Mouse (Mus musculus) regulatory T cell (primary cell): ENCODE data around the gene Kcns1.

Experiments
- in situ Hi-C: fragments of 300-600 bp; cut with MboI, MseI; formaldehyde crosslinking; loops from one replicate; pipeline ENCODE4 v1.15.1; 2025; ENCODE audit warnings: high pct_unique_total_duplicates

Kcns1 gene

GRCm38 (mm10) chr2:164173394-164173793 is 2.5 kb upstream of the Kcns1 start:
- in situ Hi-C loops = no loop called here

GRCm38 (mm10) chr2:164170326-164170725 is 587 bp downstream of the Kcns1 start:
- in situ Hi-C loops = no loop called here

GRCm38 (mm10) chr2:164168571-164168946 is 2.4 kb downstream of the Kcns1 start:
- in situ Hi-C loops = no loop called here

- in situ Hi-C loops = no loop called here
These were observed 3.0 kb downstream of the Kcns1 start for GRCm38 (mm10) chr2:164167752-164168570.

GRCm38 (mm10) chr2:164164941-164165340 is 6.0 kb downstream of the Kcns1 start:
- in situ Hi-C loops = no loop called here

GRCm38 (mm10) chr2:164161515-164162055 is 9.3 kb downstream of the Kcns1 start:
- in situ Hi-C loops = no loop called here

GRCm38 (mm10) chr2:164158838-164159237 is 12.1 kb downstream of the Kcns1 start:
- in situ Hi-C loops = no loop called here

- in situ Hi-C loops = no loop called here
These were observed 14.8 kb downstream of the Kcns1 start for GRCm38 (mm10) chr2:164156158-164156557.

GRCm38 (mm10) chr2:164154007-164154406 is 16.9 kb downstream of the Kcns1 start:
- in situ Hi-C loops = no loop called here

GRCm38 (mm10) chr2:164152341-164152740 is 18.6 kb downstream of the Kcns1 start:
- in situ Hi-C loops = no loop called here

GRCm38 (mm10) chr2:164150086-164150760 is 20.7 kb downstream of the Kcns1 start:
- in situ Hi-C loops = no loop called here

- in situ Hi-C loops = no loop called here
These were observed 24.4 kb downstream of the Kcns1 start for GRCm38 (mm10) chr2:164146556-164146955.

GRCm38 (mm10) chr2:164144541-164144940 is 26.4 kb downstream of the Kcns1 start:
- in situ Hi-C loops = no loop called here

- in situ Hi-C loops = no loop called here
These were observed 26.9 kb downstream of the Kcns1 start for GRCm38 (mm10) chr2:164144025-164144424.

GRCm38 (mm10) chr2:164142021-164142420 is 28.9 kb downstream of the Kcns1 start:
- in situ Hi-C loops = no loop called here

- in situ Hi-C loops = no loop called here
These were observed 33.2 kb downstream of the Kcns1 start for GRCm38 (mm10) chr2:164137754-164138153.

- in situ Hi-C loops = no loop called here
These were observed 34.5 kb downstream of the Kcns1 start for GRCm38 (mm10) chr2:164136393-164136792.

- in situ Hi-C loops = no loop called here
These were observed 35.5 kb downstream of the Kcns1 start for GRCm38 (mm10) chr2:164135367-164135766.

- in situ Hi-C loops = no loop called here
These were observed 36.4 kb downstream of the Kcns1 start for GRCm38 (mm10) chr2:164134563-164134962.

- in situ Hi-C loops = no loop called here
These were observed 39.3 kb downstream of the Kcns1 start for GRCm38 (mm10) chr2:164131586-164131985.

- in situ Hi-C loops = no loop called here
These were observed 42.1 kb downstream of the Kcns1 start for GRCm38 (mm10) chr2:164128576-164129411.

- in situ Hi-C loops = no loop called here
These were observed 43.6 kb downstream of the Kcns1 start for GRCm38 (mm10) chr2:164127297-164127696.
